Mouse (Mus musculus) heart, postnatal 0 days (tissue): Measurements from ENCODE around the gene Capn9.

Experiments
- CTCF ChIP-seq: IDR thresholded peaks from 2 replicates; pipeline ENCODE4 v1.5.1; 2016; ENCODE audit warnings: antibody characterized with exemption, control low read depth, low read depth
- EP300 ChIP-seq: IDR thresholded peaks from 2 replicates; pipeline ENCODE4 v1.6.1; 2016; ENCODE audit warnings: antibody characterized with exemption, low read depth

- TF ChIP-seq EP300, result no peak
- TF ChIP-seq CTCF, result peak; percentile 86
These were observed 2.2 kb upstream of the Capn9 start for GRCm38 (mm10) chr8:124573552-124574340.
